Mouse (Mus musculus): ENCODE data around the gene Gls2.

DNA sequence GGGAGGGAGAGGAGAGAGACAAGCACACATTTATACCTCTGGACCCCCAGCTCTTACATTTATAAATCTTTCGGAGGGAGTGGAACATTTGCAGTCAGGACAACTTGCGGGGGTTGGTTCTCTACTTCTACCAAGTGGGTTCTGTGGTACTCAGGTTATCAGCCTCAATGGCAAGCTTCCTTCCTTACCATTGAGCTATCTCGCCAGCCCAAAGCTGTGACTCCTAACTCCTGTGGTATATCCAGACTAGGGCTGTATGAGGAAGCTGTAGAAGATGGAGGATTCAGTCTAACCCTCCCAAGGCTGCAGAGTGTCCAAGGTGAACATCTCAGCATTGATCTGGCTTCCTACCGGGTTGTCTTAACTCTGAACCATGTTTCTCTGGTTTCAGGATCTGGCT lies 44.9 kb downstream of the Gls2 start:
- TF ChIP-seq CTCF (IDR thresholded peaks at IDR 0.05; ENCODE audit: control insufficient read depth, insufficient read depth, insufficient read length) (no peak), FOSL1 (IDR thresholded peaks at IDR 0.05; ENCODE audit: insufficient read depth, low read length, poor library complexity, severe bottlenecking) (no peak), USF1 (IDR thresholded peaks at IDR 0.05; ENCODE audit: low read depth) (no peak), MAX (IDR thresholded peaks at IDR 0.05) (no peak), MYOD1 (IDR thresholded peaks at IDR 0.05; ENCODE audit: control insufficient read depth, insufficient read length, low read depth) (no peak), MYOG (IDR thresholded peaks at IDR 0.05; ENCODE audit: control insufficient read depth, extremely low read depth, insufficient read length) (no peak)

All from C2C12 (cell line).